Mouse (Mus musculus) T-helper 1 cell (primary cell): ENCODE measurements around the gene Gm10521.
"Not testable (repeated sequence)": the region's sequence is repeated elsewhere in the genome, so short reads cannot be mapped to it uniquely, and the experiment has no call there.

Experiments
- in situ Hi-C: fragments of 300-600 bp; cut with MboI, MseI; formaldehyde crosslinking; loops from one replicate; pipeline ENCODE4 v1.15.1; 2025; ENCODE audit warnings: high pct_unique_total_duplicates

Gm10521 gene

GRCm38 (mm10) chr1:171895364-171895763 lies at the start of gene Gm10521:
TSS of gene Gm10521 (plus strand) at chr1:171895664.
- in situ Hi-C loops, result not testable (repeated sequence)

GRCm38 (mm10) chr1:171848201-171848600 lies 47.3 kb upstream of the Gm10521 start:
- in situ Hi-C loops, result no loop called here

GRCm38 (mm10) chr1:171848757-171849156 lies 46.7 kb upstream of the Gm10521 start:
- in situ Hi-C loops, result no loop called here

DNA sequence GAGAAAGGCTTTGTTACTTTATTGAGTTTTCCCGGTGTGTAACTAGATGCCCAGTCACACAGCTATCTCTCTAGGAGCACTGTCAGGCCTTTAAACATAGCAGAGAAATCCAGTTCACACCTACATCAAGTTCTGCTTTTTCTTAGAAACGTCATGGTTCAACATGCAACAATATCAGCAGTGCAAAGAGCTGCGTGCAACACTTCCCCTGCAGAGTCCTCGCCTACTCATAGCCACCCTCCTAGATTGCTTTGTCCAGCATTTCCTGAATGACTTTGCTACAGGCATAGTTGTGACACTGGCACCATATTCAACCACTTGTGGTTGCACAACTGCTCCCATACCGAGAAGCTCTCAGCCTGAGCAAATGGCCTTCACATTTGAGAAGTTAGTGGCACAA lies 46.0 kb upstream of the Gm10521 start:
- in situ Hi-C loops, result no loop called here

DNA sequence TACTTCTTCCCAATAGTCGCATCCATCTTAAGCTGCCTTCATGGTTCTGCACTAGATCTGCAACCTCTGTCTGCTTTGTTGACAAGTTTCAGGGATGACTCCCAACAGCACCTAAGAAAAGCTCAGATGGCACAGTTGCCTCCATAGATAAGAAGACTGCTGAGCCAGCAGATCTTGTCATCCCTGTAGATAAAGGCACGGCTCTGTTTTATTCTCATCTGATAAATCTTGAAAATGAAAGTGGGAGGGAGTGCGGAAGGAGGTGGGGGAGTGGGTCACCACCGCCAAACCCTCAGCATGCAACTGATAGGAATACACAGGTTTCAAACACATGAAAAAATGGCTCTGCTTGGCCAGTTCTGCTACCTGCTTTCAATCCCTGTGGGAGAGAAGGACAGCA lies 30.0 kb upstream of the Gm10521 start:
- in situ Hi-C loops, result no loop called here

DNA sequence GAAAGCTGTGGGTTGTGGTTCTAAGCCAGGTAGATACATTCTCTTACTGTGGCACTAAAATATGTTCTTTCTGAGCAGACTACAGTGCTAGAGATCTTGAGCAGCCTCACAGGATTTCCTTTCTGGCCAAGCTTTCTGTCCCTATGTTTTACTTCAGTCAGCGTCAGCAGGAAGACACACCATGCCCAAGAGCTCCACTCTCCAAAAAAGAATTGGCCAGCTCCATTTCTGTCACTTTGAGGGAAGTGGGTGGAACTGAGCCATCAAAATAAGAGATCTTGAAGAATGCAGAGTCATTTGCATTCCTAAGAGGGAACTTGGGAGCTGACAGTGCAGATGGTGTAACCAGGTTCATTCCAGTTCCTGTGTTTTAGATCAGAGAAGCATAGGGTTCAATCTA lies 8.5 kb upstream of the Gm10521 start:
- in situ Hi-C loops, result no loop called here

- in situ Hi-C loops, result no loop called here
Observed at GRCm38 (mm10) chr1:171904011-171904410, 8.5 kb downstream of the Gm10521 start.

- in situ Hi-C loops, result loop anchor here (5.0 kb wide), 1 partner anchor 74 kb away; no protein-coding TSS in a partner anchor
Observed at GRCm38 (mm10) chr1:171915638-171916458, 20.4 kb downstream of the Gm10521 start.

DNA sequence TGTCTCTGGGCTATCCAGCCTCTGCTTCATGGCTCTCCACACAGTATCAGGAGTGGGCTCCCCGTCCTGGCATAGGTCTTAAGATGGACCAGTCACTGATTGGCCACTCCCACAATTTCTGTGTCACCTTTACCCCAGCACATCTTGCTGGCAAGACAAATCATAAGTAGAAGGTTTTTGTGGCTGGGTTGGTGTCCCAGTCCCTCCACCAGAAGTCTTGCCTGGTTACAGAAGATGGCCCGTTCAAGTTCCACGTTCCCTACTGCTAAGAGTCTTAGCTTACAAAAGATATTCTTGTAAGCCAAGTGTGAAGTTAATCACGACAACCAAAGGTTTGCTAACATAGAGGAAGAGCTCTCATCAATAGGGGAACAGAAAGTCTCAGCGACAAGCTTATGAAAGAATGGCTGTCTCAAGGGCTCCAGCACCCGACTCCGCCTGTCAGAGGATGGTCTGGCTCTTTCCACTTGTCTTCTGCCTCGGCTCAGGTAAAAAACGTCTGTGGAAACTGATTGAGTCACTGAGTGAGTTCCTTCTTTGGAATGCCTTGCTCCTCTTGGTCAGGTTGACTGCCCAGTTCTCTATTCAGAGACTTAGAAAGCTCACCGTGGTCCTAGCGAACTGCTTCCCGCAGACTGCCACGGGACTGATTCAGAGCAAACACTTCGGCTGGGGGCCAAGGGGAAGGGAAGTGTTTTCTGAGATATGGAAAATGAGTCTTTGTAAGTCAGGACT lies 22.0 kb downstream of the Gm10521 start, which contains the start of gene Slamf6:
TSS of gene Slamf6 (plus strand) at position 211 of the 735 bp plus-strand sequence.
- in situ Hi-C loops, result loop anchor here (5.0 kb wide), 1 partner anchor 75 kb away; no protein-coding TSS in a partner anchor

GRCm38 (mm10) chr1:171918136-171918920 lies 22.9 kb downstream of the Gm10521 start:
- in situ Hi-C loops, result loop anchor here (5.0 kb wide), 1 partner anchor 76 kb away; no protein-coding TSS in a partner anchor

GRCm38 (mm10) chr1:171919193-171919592 lies 23.7 kb downstream of the Gm10521 start:
- in situ Hi-C loops, result loop anchor here (5.0 kb wide), 1 partner anchor 77 kb away; no protein-coding TSS in a partner anchor

DNA sequence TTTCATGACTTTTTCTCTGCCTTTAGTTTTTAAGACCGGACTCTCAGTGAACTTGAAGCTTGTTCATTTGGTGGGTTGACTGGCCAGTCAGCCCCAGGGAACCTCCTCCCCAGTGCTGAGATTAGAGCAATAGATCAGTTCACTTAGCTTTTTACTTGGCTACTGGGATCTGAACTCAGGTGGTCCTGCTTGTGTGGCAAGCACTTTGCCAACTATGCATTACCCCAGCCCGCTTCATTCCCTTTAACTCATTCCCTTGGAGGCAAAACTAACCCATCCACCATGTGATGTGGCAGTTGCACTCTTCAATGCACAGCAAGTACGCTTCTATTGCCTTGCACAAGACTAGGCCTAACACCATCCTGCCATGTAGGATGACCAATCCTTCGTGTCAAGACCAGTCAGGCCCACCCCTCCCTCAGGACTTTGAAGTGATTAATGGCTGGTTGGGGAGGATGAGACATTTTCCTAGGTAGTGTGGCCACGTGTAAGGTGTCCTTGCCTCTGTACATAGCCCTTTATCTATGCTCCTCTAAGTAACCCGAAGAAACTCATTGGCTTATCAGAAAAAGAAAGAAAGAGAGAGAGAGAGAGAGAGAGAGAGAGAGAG lies 24.5 kb downstream of the Gm10521 start:
- in situ Hi-C loops, result loop anchor here (5.0 kb wide), 1 partner anchor 78 kb away; no protein-coding TSS in a partner anchor

- in situ Hi-C loops, result no loop called here
Observed at GRCm38 (mm10) chr1:171920989-171921621, 25.6 kb downstream of the Gm10521 start.

DNA sequence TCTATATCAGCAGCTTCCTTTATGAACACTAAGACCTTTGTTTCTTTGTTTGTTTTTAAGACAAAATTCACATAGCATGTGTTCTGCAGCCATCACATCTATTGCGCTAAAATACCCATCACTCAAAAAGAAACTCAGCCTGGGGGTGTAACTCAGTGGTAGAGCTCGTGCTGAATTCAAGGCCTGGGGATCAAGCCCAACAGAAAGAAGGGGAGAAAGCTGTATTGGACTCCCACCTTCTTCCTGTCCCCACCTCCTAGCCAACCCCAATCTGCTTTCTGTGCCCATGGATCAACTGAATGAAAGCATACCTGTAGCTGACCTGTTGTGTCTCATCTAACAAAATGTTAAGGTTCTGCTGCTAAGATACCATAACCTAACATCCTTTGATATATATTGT lies 26.2 kb downstream of the Gm10521 start:
- in situ Hi-C loops, result no loop called here

GRCm38 (mm10) chr1:171922844-171923243 lies 27.4 kb downstream of the Gm10521 start:
- in situ Hi-C loops, result no loop called here

DNA sequence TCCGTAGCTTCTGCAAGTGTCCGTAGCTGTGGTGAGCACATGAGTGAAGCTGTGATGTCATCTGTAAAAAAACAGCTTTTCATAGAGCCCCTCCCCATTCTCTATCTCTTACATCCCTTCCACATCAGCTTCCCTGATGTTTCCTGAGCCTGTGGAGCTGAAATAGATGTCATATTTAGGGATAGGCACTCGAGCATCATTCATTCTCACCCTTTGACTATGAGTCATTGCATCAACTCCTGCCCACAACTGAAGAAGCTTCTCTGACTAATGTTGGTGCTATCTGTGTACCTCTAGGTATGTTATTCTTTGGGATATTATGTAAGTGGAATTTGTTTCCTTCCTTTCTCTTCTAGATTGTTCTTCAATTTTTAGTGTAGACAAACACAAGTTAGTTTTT lies 29.4 kb downstream of the Gm10521 start:
- in situ Hi-C loops, result no loop called here

- in situ Hi-C loops, result no loop called here
Observed at GRCm38 (mm10) chr1:171933851-171934250, 38.4 kb downstream of the Gm10521 start.

DNA sequence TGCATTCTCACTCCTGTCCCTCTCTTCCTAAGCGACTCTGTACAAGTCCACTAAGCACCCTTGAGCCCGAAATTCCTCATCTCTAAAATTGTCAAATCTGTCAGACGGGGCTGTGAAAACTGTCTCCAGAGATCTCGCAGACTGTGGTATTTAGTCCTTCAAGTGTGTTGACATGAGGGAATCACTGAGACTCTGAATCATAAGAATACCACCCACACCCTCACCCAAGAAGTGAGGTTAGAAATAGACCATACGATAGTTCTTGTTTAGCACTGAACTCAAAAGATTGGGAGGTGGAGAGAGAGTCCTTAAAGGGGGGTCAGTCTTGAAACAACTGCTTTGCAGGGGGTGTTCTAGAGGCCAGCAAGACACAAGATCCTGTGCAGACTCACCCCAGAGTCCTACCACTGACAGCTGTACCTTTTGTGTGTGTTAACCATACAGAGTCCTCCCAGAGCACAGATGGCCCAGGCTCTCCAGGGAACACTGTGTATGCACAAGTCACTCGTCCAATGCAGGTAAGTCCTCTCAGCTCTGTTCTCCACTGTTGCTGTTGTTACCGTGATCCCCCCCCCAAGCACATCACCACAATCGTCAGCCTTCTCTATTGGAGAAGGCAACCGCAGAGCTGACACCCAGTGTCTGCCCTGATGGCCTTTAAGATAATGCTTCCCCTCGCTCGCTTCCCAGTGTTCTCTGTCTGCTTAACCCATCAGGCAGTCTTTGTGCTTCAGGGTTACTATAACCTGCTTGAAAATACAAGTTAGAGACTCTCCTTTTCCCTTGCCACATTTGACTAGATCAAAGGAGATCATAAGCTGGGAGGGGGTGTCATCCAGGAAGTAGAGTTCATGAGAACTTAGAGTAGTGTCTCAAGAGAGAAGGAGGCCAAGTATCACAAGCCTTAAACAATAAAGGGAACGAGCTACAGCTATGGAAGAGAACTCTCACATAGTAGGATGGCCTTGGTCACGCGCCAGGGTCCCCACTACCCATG lies 43.8 kb downstream of the Gm10521 start:
- in situ Hi-C loops, result no loop called here

- in situ Hi-C loops, result no loop called here
Observed at GRCm38 (mm10) chr1:171940626-171941025, 45.2 kb downstream of the Gm10521 start.
